Mouse (Mus musculus) midbrain, embryonic 15.5 days (tissue): ENCODE measurements around the gene Nav3. TPM values are rescaled to one million over a fixed set of nuclear protein-coding genes. Genes with fewer than 3 reads are reported as not detected.

Source experiments
- ATAC-seq: fragments of 200-750 bp; cut with Nextera tagmentation; replicated peaks from 2 replicates; pipeline ENCODE4 v1.8.0; 2017; ENCODE audit warnings: moderate TSS enrichment
- H3K27ac ChIP-seq: fragments of 300-500 bp; sonication (generic); 2 replicates; pipeline ENCODE4 v1.5.1; 2015; ENCODE audit warnings: mild to moderate bottlenecking, inconsistent platforms
- H3K27me3 ChIP-seq: fragments of 300-500 bp; sonication (generic); replicated peaks from 2 replicates; pipeline ENCODE4 v1.6.1; 2015; ENCODE audit warnings: inconsistent platforms
- H3K36me3 ChIP-seq: fragments of 300-500 bp; sonication (generic); replicated peaks from 2 replicates; pipeline ENCODE4 v1.6.1; 2015; ENCODE audit warnings: inconsistent platforms
- H3K4me1 ChIP-seq: fragments of 300-500 bp; sonication (generic); 2 replicates; pipeline ENCODE4 v1.6.1; 2015; ENCODE audit warnings: inconsistent platforms
- H3K4me2 ChIP-seq: fragments of 300-500 bp; sonication (generic); 2 replicates; pipeline ENCODE4 v1.6.1; 2015; ENCODE audit warnings: inconsistent platforms, mild to moderate bottlenecking, moderate library complexity
- H3K4me3 ChIP-seq: fragments of 300-500 bp; sonication (generic); 2 replicates; pipeline ENCODE4 v1.5.1; 2015; ENCODE audit warnings: mild to moderate bottlenecking, inconsistent platforms
- H3K9ac ChIP-seq: fragments of 300-500 bp; sonication (generic); 2 replicates; pipeline ENCODE4 v1.6.1; 2015; ENCODE audit warnings: mild to moderate bottlenecking, inconsistent platforms
- H3K9me3 ChIP-seq: fragments of 300-500 bp; sonication (generic); 2 replicates; pipeline ENCODE4 v1.6.1; 2016; ENCODE audit warnings: inconsistent platforms
- WGBS: fragments of 180-500 bp; shearing (Covaris S2); methylation state at CpG from one replicate; pipeline ENCODE4 v1.1.7; 2015; ENCODE audit warnings: mixed read lengths; 5-methylcytosine and 5-hydroxymethylcytosine counted together
- polyA plus RNA-seq: library from polyadenylated mRNA; unstranded; fragments of >200 nt; fragmentation: Nextera tagmentation; extraction: Ambion mirVana; gene quantifications from 2 replicates; pipeline ENCODE4 v1.2.1, GENCODE M21; 2015

Nav3 gene
- polyA plus RNA-seq, 1 experiment from 2014 or later: 27.0 TPM

DNA sequence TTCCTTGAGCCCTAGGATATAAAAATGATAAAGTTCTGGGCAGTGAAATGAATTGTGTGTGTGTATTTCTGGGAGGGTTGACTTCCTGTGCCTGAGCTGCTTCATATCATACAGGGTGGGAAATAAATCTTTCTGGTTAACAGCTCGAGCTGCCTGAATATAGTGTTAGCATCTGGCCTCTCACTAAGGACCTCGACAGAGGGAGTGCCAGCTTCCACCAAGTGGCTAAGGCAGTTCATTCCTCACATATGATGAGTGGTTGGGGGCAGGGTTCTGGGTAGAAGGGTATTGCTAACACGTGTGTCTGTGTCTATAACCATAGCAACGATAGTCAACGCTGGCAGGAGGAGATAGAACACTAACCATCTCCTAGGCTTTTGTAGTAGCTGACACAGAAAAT, 295.1 kb downstream of the Nav3 start:
- WGBS: 51% methylated on average over 5 of the region's 5 CpGs
- Histone ChIP-seq H3K27me3 (no peaks in the 10 kb centered on the region), H3K4me2 (no peak overlapping the region), H3K4me1 (peaks cover 14% of the 10 kb centered on the region), H3K9me3 (no peaks in the 10 kb centered on the region), H3K9ac (no peak overlapping the region), H3K27ac (peak overlapping the region; percentile 23; the same call in 1 of the 2 replicates), H3K36me3 (no peaks in the 10 kb centered on the region), H3K4me3 (no peak overlapping the region)
- ATAC-seq: peak; percentile 51

DNA sequence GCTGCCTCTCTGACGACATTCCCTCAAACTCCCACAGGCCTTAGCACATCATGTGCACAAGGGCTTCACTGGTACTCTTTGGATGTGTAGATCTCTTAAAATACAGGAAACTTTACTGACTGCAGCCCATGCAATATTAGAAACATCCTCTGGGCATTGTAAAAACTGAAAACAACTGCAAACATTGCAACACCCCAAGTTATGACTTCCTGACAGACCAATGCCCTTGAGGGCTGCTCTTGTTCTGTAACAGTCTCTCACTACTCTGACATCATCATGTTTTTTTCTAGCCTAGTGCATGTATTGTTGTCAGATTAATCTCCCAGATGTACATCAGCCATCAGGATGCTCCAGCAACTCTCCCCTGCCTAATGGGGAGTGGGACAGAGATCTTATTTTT, 296.5 kb downstream of the Nav3 start:
- Histone ChIP-seq H3K27me3 (no peaks in the 10 kb centered on the region), H3K27ac (peak overlapping the region; percentile 15; the same call in 1 of the 2 replicates), H3K9ac (no peak overlapping the region), H3K4me2 (no peak overlapping the region), H3K36me3 (no peaks in the 10 kb centered on the region), H3K4me3 (no peak overlapping the region), H3K4me1 (peaks cover 22% of the 10 kb centered on the region), H3K9me3 (no peaks in the 10 kb centered on the region)
- WGBS: 39% methylated on average over 1 of the region's 1 CpGs
- ATAC-seq: no peak

DNA sequence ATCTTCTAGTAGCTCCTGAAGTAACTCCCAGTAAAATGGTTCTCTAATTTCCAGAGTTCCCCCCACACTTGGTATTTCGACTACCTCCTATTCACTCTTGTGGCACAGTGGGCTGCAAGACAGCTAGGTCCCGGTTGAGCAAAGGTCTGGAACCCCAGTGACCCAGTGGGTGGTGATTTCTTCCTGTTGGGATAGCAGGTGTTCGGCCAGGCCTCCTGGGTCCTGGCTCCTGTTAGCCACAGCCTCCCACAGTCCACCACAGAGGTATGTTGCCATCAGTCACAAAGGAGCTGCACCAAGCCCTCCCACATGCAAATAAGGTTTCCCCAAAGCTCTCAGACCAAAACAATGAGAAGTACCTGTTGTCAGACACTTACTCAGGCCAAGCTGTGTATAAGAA, 297.9 kb downstream of the Nav3 start:
- H3K36me3 ChIP-seq: no peaks in the 10 kb centered on the region
- H3K27me3 ChIP-seq: no peaks in the 10 kb centered on the region
- H3K27ac ChIP-seq: no peak overlapping the region
- 54% methylated on average over 3 of the region's 3 CpGs for WGBS
- no peaks in the 10 kb centered on the region for H3K9me3 ChIP-seq
- no peak overlapping the region for H3K4me3 ChIP-seq
- no peak overlapping the region for H3K9ac ChIP-seq
- ATAC-seq: no peak
- H3K4me1 ChIP-seq: peaks cover 32% of the 10 kb centered on the region
- no peak overlapping the region for H3K4me2 ChIP-seq

DNA sequence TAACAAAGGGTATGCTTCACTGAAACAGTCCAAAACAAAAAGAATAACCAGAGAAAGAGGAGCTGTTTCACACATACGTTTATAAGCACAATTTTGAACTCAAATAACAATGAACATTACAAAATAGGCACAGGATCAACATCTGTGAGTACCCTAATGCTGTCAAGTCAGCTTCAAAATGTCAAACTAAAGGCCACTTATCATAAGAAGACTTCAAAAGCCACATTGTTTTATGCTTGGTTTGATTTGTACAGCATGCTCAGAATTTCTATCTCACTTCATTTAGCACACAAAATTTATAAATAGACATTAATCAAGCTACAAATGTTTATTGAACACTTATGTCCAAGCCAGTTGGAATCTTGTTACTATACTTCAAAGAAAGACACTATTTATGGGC, 299.6 kb downstream of the Nav3 start:
- Histone ChIP-seq H3K36me3 (no peaks in the 10 kb centered on the region), H3K4me2 (no peak overlapping the region), H3K27me3 (no peaks in the 10 kb centered on the region), H3K4me3 (no peak overlapping the region), H3K27ac (no peak overlapping the region), H3K9me3 (no peaks in the 10 kb centered on the region), H3K4me1 (peaks cover 32% of the 10 kb centered on the region), H3K9ac (no peak overlapping the region)
- no peak for ATAC-seq
- WGBS: 27% methylated on average over 1 of the region's 1 CpGs

DNA sequence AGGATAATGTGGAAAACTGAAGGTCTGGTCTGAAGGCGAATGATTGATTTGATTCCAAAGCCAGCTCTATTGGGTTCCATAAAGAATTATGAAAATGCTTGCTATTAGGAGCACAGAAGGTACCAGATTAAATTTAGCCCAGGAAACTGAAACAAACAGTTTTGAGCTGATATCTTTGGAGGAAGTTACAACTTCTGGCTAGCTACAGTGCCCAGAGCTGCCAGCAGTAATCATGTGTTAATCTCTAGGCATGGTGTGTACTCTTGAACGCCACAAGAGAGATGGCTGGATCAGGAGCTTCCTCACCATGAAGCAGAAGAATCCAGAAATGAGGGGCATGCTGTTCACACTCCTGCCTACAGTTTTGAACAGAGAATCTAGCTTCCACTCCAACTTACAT, 300.5 kb downstream of the Nav3 start:
- H3K9me3 ChIP-seq: no peaks in the 10 kb centered on the region
- H3K27ac ChIP-seq: 0 out of 2 replicates have a peak overlapping the region, but pooled peaks have one; percentile 0
- 74% methylated on average over 2 of the region's 2 CpGs for WGBS
- no peak overlapping the region for H3K9ac ChIP-seq
- H3K4me2 ChIP-seq: no peak overlapping the region
- H3K36me3 ChIP-seq: no peaks in the 10 kb centered on the region
- H3K27me3 ChIP-seq: no peaks in the 10 kb centered on the region
- no peak for ATAC-seq
- no peak overlapping the region for H3K4me3 ChIP-seq
- peaks cover 29% of the 10 kb centered on the region for H3K4me1 ChIP-seq

DNA sequence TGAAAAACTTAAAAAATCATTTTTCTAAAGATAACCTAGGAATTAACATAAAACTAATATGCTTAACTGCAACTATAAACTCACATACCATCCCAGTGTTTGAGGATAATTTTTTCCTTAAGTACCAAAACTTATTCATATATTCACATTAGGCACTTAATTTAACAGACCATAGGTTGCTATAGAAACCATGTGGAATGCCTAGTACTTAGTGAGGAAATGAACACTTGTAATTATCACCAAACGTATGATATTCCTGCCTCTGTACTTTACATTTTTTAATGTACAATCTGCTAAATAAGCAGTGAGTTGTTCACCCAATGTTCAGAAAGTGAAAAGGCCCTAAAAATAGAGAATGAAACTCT, 301.1 kb downstream of the Nav3 start:
- Histone ChIP-seq H3K27ac (no peak overlapping the region), H3K9me3 (no peaks in the 10 kb centered on the region), H3K4me3 (no peak overlapping the region), H3K27me3 (no peaks in the 10 kb centered on the region), H3K36me3 (no peaks in the 10 kb centered on the region), H3K4me1 (peaks cover 25% of the 10 kb centered on the region), H3K9ac (no peak overlapping the region), H3K4me2 (no peak overlapping the region)
- WGBS: 26% methylated on average over 1 of the region's 1 CpGs
- peak; percentile 53; the same call in 1 of the 2 replicates for ATAC-seq

DNA sequence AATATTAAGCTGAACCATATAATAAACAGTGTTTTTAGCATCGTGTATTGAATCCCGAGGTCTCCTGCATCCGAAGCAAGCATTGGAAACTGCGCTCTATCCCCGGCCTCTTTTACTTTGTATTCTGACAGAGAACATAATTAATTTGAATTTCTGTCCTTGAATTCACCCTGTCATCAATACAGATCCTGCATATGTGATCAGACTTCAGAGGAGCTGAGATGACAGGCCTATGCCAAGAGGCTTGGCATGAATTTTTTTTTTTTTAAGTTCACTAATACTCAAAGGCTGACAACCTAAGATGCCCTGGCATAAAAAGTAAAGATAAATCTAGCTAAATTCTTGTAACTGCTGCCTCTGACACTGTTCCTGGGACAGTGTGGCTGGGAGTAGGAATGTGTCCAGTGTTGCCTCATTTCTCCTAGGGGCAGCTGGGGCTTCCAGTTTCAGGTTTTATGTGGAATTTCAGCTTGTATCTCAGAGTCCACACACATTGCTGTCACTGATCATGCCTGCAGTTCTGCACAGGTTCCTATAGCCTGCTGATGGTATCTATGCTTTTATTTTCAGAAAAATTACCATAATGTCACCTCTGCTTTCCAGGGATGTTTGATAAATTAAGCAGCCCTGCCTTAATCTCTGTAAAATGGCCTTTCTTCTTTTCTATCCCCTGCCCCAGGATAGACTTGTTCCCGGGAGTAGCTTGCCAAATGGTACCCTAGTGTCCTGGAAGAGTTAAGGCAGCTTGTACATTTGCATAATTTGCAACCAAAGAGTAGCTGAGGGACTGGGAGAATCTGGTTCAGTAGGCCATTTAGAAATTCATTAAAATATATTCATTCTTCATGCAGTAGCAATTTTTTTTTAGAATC, 301.8 kb downstream of the Nav3 start:
- Histone ChIP-seq H3K27ac (peak overlapping the region; percentile 74), H3K4me1 (peaks cover 19% of the 10 kb centered on the region), H3K4me2 (no peak overlapping the region), H3K9me3 (no peaks in the 10 kb centered on the region), H3K4me3 (no peak overlapping the region), H3K36me3 (no peaks in the 10 kb centered on the region), H3K27me3 (no peaks in the 10 kb centered on the region), H3K9ac (no peak overlapping the region)
- peak; percentile 79 for ATAC-seq
- 42% methylated on average over 6 of the region's 6 CpGs for WGBS

DNA sequence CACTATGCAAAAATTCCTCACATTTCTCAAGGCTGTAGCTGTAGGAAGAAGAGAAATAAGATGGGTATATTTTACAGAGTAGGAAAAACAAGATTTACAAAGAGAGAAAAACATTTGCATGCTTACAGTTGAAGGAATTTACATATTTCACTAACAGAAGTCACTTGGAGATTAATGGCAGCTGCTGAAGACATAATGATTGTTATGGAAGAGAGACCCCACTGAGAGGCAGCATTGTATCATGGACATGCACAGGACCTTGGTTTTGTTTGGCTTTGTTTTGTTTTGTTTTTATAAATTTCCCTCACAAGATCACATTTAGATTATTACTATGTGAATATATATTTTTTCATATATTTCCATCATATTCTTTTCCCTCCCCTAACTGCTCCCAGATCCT, 335.4 kb downstream of the Nav3 start:
- no peak overlapping the region for H3K4me3 ChIP-seq
- no peaks in the 10 kb centered on the region for H3K9me3 ChIP-seq
- no peaks in the 10 kb centered on the region for H3K4me1 ChIP-seq
- no peak overlapping the region for H3K9ac ChIP-seq
- no peak overlapping the region for H3K27ac ChIP-seq
- no peak overlapping the region for H3K4me2 ChIP-seq
- H3K27me3 ChIP-seq: no peaks in the 10 kb centered on the region
- no peaks in the 10 kb centered on the region for H3K36me3 ChIP-seq
- ATAC-seq: no peak

DNA sequence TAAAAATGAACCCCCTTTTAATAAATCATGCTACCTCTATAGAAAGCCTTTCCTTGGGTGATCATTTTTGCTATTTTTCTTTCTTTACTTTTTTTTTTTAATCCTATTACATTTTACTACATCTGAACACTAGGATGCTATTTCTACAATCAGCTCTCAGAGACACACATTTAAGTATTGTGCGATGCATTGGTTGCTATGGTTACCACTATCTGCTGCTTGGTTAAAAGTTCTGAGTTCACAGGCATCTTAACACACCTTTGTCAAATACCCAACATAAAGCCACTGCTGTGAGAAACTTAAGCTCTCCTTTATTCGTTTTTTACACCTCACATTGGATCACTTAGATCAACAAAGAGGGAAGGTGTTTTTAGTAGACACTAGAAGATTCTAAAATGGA, 338.7 kb downstream of the Nav3 start:
- 0 out of 2 replicates have a peak, but pooled peaks have one; percentile 45 for ATAC-seq
- WGBS: 53% methylated on average over 2 of the region's 2 CpGs
- Histone ChIP-seq H3K9me3 (no peaks in the 10 kb centered on the region), H3K36me3 (no peaks in the 10 kb centered on the region), H3K4me1 (no peaks in the 10 kb centered on the region), H3K9ac (no peak overlapping the region), H3K27ac (no peak overlapping the region), H3K4me2 (no peak overlapping the region), H3K27me3 (no peaks in the 10 kb centered on the region), H3K4me3 (no peak overlapping the region)

DNA sequence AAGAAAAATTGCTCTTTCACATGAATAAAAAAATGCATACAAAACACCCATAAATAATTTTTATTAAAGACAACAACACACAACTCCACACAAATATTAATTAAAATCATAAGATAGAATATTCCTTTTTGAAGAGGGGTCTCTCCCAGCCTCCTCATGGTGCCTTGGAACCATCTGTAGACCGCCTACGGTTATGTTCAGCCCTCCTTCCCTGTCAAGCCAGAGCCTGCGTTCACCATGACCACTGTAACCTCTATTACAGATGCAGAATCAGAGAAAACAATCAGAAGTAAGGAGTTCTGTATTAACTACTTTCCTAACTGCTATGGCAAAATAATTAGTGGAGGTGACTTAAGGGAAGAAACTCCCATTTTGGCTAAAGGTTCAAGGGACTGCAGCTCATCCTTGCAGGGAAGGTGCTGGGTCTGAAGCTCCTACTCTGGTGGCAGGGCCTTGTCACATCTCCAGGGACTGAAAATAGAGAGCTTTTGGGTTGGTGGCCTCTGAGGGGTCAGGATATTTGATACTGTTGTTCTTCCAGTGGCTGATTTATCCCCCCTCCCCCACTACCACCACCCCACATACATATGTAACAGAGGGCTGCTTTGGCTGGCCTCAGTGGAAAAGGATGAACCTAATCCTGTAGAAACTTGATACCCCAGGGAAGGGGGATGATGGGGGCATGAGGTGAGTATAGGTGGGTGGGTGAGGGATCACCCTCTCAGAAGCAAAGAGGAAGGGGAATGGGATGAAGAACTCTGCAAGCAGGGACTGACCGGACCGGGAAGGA, 343.1 kb downstream of the Nav3 start:
- Histone ChIP-seq H3K4me1 (no peaks in the 10 kb centered on the region), H3K9me3 (no peaks in the 10 kb centered on the region), H3K4me3 (no peak overlapping the region), H3K9ac (no peak overlapping the region), H3K36me3 (no peaks in the 10 kb centered on the region), H3K27ac (no peak overlapping the region), H3K27me3 (no peaks in the 10 kb centered on the region), H3K4me2 (no peak overlapping the region)
- WGBS: 81% methylated on average over 5 of the region's 5 CpGs
- ATAC-seq: no peak

DNA sequence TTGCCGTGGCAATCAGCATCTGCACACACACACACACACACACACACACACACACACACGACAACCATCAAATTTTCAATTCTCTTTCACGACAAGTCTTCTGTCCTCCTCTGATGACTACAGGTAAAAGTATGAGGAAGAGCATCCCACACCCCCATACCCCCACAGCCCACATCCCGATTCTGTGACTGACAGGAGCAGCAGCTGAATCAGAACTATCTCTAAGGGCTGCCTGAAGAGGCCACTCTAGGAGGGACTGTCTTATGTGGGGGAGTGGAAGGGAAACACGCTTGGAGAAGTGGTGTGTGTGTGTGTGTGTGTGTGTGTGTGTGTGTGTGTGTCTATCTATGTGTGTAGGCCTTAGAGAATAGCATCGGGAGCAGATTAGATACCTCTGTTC, 352.7 kb downstream of the Nav3 start:
- Histone ChIP-seq H3K9me3 (no peaks in the 10 kb centered on the region), H3K27ac (no peak overlapping the region), H3K36me3 (no peaks in the 10 kb centered on the region), H3K4me1 (peaks cover 8% of the 10 kb centered on the region; the same call in 1 of the 2 replicates), H3K27me3 (no peaks in the 10 kb centered on the region), H3K4me3 (no peak overlapping the region), H3K9ac (no peak overlapping the region), H3K4me2 (no peak overlapping the region)
- no peak for ATAC-seq
- 90% methylated on average over 6 of the region's 6 CpGs for WGBS

DNA sequence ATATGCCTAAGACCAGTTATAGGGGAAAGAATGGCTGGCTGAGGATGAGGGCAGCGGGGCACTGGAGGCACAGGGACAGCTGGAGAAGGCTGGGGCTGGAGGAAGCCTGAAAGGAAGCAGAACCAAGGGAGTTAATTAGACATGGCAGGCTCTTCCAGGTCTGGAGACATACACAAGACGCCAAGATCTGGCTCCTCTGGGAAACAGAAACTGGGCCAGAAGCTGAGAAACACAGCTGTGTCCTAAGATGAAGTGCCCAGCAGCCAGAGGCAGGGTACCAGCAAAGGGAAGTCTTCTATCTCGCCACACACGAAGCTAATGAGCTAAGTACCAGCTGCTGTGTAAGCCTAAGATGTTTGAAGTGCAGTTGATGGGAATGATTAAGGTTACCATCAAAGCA, 353.8 kb downstream of the Nav3 start:
- H3K27me3 ChIP-seq: no peaks in the 10 kb centered on the region
- H3K27ac ChIP-seq: 0 out of 2 replicates have a peak overlapping the region, but pooled peaks have one; percentile 11
- H3K4me1 ChIP-seq: peaks cover 8% of the 10 kb centered on the region; the same call in 1 of the 2 replicates
- peak; percentile 67; the same call in 1 of the 2 replicates for ATAC-seq
- no peak overlapping the region for H3K9ac ChIP-seq
- no peak overlapping the region for H3K4me2 ChIP-seq
- no peaks in the 10 kb centered on the region for H3K36me3 ChIP-seq
- no peaks in the 10 kb centered on the region for H3K9me3 ChIP-seq
- 40% methylated on average over 4 of the region's 4 CpGs for WGBS
- H3K4me3 ChIP-seq: no peak overlapping the region
